Mouse (Mus musculus) heart, postnatal 25 days (tissue): ENCODE data around the gene Adtrp. TPM values are rescaled to one million over a fixed set of nuclear protein-coding genes. Genes with fewer than 3 reads are reported as not detected.

Experiments
- DNase-seq: peaks from one replicate; pipeline ENCODE4 v3.0.0; 2022; ENCODE audit warnings: low spot score
- intact Hi-C: fragments of 180-260 bp; cut with DNase I; formaldehyde crosslinking; loops from one replicate; pipeline ENCODE4 v1.15.1; 2025
- total RNA-seq, 2 experiments: library from RNA; stranded (reverse); gene quantifications; 2 replicates each; pipeline ENCODE4 v1.2.3; 2021

The Adtrp gene
- total RNA-seq, 2 experiments from 2014 or later: 0.98 to 0.99 TPM

- no peak for DNase-seq
- intact Hi-C loops: no loop called here
Observed at GRCm38 (mm10) chr13:41719331-41719730, 128.2 kb downstream of the Adtrp start.

- no peak for DNase-seq
- intact Hi-C loops: no loop called here
Observed at GRCm38 (mm10) chr13:41718051-41718450, 129.4 kb downstream of the Adtrp start.

Other genes starting within 250 kb of the Adtrp start
- gene Tmem170b, start 241.8 kb downstream of the Adtrp start, total RNA-seq: 10 to 100 TPM; 20.4 to 21.5 TPM
- 10 to 100 TPM; 23.9 to 26.5 TPM for gene Hivep1, start 204.3 kb upstream of the Adtrp start, total RNA-seq